Mouse (Mus musculus) heart, adult 2 months (tissue): ENCODE measurements around the gene Ccp110.

ENCODE experiments used
- CTCF ChIP-seq: fragments of 200-600 bp; IDR thresholded peaks from 2 replicates; pipeline ENCODE4 v1.8.1; 2022; ENCODE audit warnings: antibody characterized with exemption, mild to moderate bottlenecking, moderate library complexity
- EP300 ChIP-seq: fragments of 200-500 bp; IDR thresholded peaks from 2 replicates; pipeline ENCODE4 v1.6.1; 2011; ENCODE audit warnings: low read depth, low read length, control low read depth; ENCODE audit not compliant: insufficient read depth

- TF ChIP-seq EP300 (no peak), CTCF (no peak)
These were observed 51.6 kb downstream of the Ccp110 start for GRCm38 (mm10) chr7:118763939-118764338.
